Mouse (Mus musculus): Measurements from ENCODE around the gene Wsb1. TPM values are rescaled to one million over a fixed set of nuclear protein-coding genes. Genes with fewer than 3 reads are reported as not detected.

Gene Wsb1
- polyA plus RNA-seq, 1 experiment from 2014 or later, result 505 TPM

GRCm38 (mm10) chr11:79200502-79200901 is 54.0 kb downstream of the Wsb1 start:
- H3K9ac ChIP-seq, result no peak overlapping the region
- H3K4me2 ChIP-seq, result no peak overlapping the region
- no peak for ATAC-seq (replicated peaks)
- no peaks in the 10 kb centered on the region for H3K36me3 ChIP-seq (replicated peaks)
- H3K27me3 ChIP-seq (replicated peaks), result no peaks in the 10 kb centered on the region
- no peak overlapping the region for H3K4me3 ChIP-seq
- no peaks in the 10 kb centered on the region for H3K4me1 ChIP-seq
- no peaks in the 10 kb centered on the region for H3K9me3 ChIP-seq
- no peak overlapping the region for H3K27ac ChIP-seq
- 43% methylated on average over 7 of the region's 7 CpGs for WGBS

- H3K4me3 ChIP-seq, result no peak overlapping the region
- no peak overlapping the region for H3K9ac ChIP-seq
- no peak overlapping the region for H3K27ac ChIP-seq
- WGBS, result 92% methylated on average over 4 of the region's 4 CpGs
- H3K4me1 ChIP-seq, result no peaks in the 10 kb centered on the region
- H3K36me3 ChIP-seq (replicated peaks), result no peaks in the 10 kb centered on the region
- no peaks in the 10 kb centered on the region for H3K9me3 ChIP-seq
- no peak for ATAC-seq (replicated peaks)
- no peaks in the 10 kb centered on the region for H3K27me3 ChIP-seq (replicated peaks)
- no peak overlapping the region for H3K4me2 ChIP-seq
Measured at GRCm38 (mm10) chr11:79198562-79198961, 55.9 kb downstream of the Wsb1 start.

- H3K27ac ChIP-seq, result no peak overlapping the region
- no peaks in the 10 kb centered on the region for H3K4me1 ChIP-seq
- H3K27me3 ChIP-seq (replicated peaks), result no peaks in the 10 kb centered on the region
- H3K9me3 ChIP-seq, result no peaks in the 10 kb centered on the region
- H3K36me3 ChIP-seq (replicated peaks), result no peaks in the 10 kb centered on the region
- no peak overlapping the region for H3K9ac ChIP-seq
- 83% methylated on average over 6 of the region's 6 CpGs for WGBS
- no peak for ATAC-seq (replicated peaks)
- H3K4me2 ChIP-seq, result no peak overlapping the region
- no peak overlapping the region for H3K4me3 ChIP-seq
Measured at GRCm38 (mm10) chr11:79197846-79198235, 56.6 kb downstream of the Wsb1 start.

GRCm38 (mm10) chr11:79196876-79197845 is 57.3 kb downstream of the Wsb1 start:
- H3K9me3 ChIP-seq, result no peaks in the 10 kb centered on the region
- H3K4me3 ChIP-seq, result no peak overlapping the region
- H3K4me1 ChIP-seq, result no peaks in the 10 kb centered on the region
- no peak overlapping the region for H3K9ac ChIP-seq
- no peak for ATAC-seq (replicated peaks)
- no peaks in the 10 kb centered on the region for H3K27me3 ChIP-seq (replicated peaks)
- no peak overlapping the region for H3K4me2 ChIP-seq
- WGBS, result 59% methylated on average over 13 of the region's 13 CpGs
- no peaks in the 10 kb centered on the region for H3K36me3 ChIP-seq (replicated peaks)
- no peak overlapping the region for H3K27ac ChIP-seq

- H3K4me3 ChIP-seq, result no peak overlapping the region
- H3K9me3 ChIP-seq, result no peaks in the 10 kb centered on the region
- no peak overlapping the region for H3K4me2 ChIP-seq
- WGBS, result 62% methylated on average over 3 of the region's 3 CpGs
- no peak for ATAC-seq (replicated peaks)
- no peak overlapping the region for H3K27ac ChIP-seq
- no peaks in the 10 kb centered on the region for H3K4me1 ChIP-seq
- no peaks in the 10 kb centered on the region for H3K36me3 ChIP-seq (replicated peaks)
- no peaks in the 10 kb centered on the region for H3K27me3 ChIP-seq (replicated peaks)
- H3K9ac ChIP-seq, result no peak overlapping the region
Measured at GRCm38 (mm10) chr11:79196196-79196869, 58.1 kb downstream of the Wsb1 start.

GRCm38 (mm10) chr11:79192176-79192575 is 62.3 kb downstream of the Wsb1 start:
- H3K4me1 ChIP-seq, result no peaks in the 10 kb centered on the region
- no peak overlapping the region for H3K9ac ChIP-seq
- no peak overlapping the region for H3K4me2 ChIP-seq
- no peak for ATAC-seq (replicated peaks)
- WGBS, result 90% methylated on average over 1 of the region's 1 CpGs
- no peaks in the 10 kb centered on the region for H3K36me3 ChIP-seq (replicated peaks)
- H3K4me3 ChIP-seq, result no peak overlapping the region
- H3K27me3 ChIP-seq (replicated peaks), result no peaks in the 10 kb centered on the region
- H3K9me3 ChIP-seq, result no peaks in the 10 kb centered on the region
- no peak overlapping the region for H3K27ac ChIP-seq

GRCm38 (mm10) chr11:79191214-79191613 is 63.3 kb downstream of the Wsb1 start:
- 87% methylated on average over 4 of the region's 4 CpGs for WGBS
- no peaks in the 10 kb centered on the region for H3K27me3 ChIP-seq (replicated peaks)
- H3K4me1 ChIP-seq, result no peaks in the 10 kb centered on the region
- no peak for ATAC-seq (replicated peaks)
- H3K4me2 ChIP-seq, result no peak overlapping the region
- no peak overlapping the region for H3K4me3 ChIP-seq
- no peak overlapping the region for H3K9ac ChIP-seq
- H3K27ac ChIP-seq, result no peak overlapping the region
- no peaks in the 10 kb centered on the region for H3K36me3 ChIP-seq (replicated peaks)
- H3K9me3 ChIP-seq, result no peaks in the 10 kb centered on the region

- no peak for ATAC-seq (replicated peaks)
- Histone ChIP-seq H3K4me3 (no peak overlapping the region), H3K27me3 (replicated peaks) (no peaks in the 10 kb centered on the region), H3K4me2 (no peak overlapping the region), H3K4me1 (no peaks in the 10 kb centered on the region), H3K27ac (no peak overlapping the region), H3K9ac (no peak overlapping the region), H3K36me3 (replicated peaks) (no peaks in the 10 kb centered on the region), H3K9me3 (no peaks in the 10 kb centered on the region)
- 95% methylated on average over 2 of the region's 2 CpGs for WGBS
Measured at GRCm38 (mm10) chr11:79190257-79190656, 64.2 kb downstream of the Wsb1 start.

Other genes with a start within 250 kb of the Wsb1 start
- 5.1 and 6.1 TPM in 2 replicates for gene Ksr1, start 108.3 kb downstream of the Wsb1 start, polyA plus RNA-seq (2015; fragmentation: Nextera tagmentation; extraction: Ambion mirVana)
- gene Gm9964, start 42.2 kb upstream of the Wsb1 start, polyA plus RNA-seq (2015; fragmentation: Nextera tagmentation; extraction: Ambion mirVana), result not detected in 2 replicates
- 6.1 and 7.0 TPM in 2 replicates for gene Nf1, start 85.0 kb upstream of the Wsb1 start, polyA plus RNA-seq (2015; fragmentation: Nextera tagmentation; extraction: Ambion mirVana)
- gene Omg, start 249.4 kb upstream of the Wsb1 start, polyA plus RNA-seq (2015; fragmentation: Nextera tagmentation; extraction: Ambion mirVana), result 5.3 and 5.4 TPM in 2 replicates